Mouse (Mus musculus) cortical plate, adult 2 months (tissue): Measurements from ENCODE around the gene Vcan.

ENCODE experiments used
- CTCF ChIP-seq: fragments of 200-500 bp; IDR thresholded peaks from 2 replicates; pipeline ENCODE4 v1.5.1; 2011; ENCODE audit warnings: mild to moderate bottlenecking, control low read depth, low read length; ENCODE audit not compliant: insufficient read depth; ENCODE audit errors: extremely low read depth
- POLR2A ChIP-seq: fragments of 200-500 bp; IDR thresholded peaks from 2 replicates; pipeline ENCODE4 v1.6.1; 2011; ENCODE audit warnings: mild to moderate bottlenecking, low read length, control low read depth; ENCODE audit not compliant: insufficient read depth; ENCODE audit errors: extremely low read depth

DNA sequence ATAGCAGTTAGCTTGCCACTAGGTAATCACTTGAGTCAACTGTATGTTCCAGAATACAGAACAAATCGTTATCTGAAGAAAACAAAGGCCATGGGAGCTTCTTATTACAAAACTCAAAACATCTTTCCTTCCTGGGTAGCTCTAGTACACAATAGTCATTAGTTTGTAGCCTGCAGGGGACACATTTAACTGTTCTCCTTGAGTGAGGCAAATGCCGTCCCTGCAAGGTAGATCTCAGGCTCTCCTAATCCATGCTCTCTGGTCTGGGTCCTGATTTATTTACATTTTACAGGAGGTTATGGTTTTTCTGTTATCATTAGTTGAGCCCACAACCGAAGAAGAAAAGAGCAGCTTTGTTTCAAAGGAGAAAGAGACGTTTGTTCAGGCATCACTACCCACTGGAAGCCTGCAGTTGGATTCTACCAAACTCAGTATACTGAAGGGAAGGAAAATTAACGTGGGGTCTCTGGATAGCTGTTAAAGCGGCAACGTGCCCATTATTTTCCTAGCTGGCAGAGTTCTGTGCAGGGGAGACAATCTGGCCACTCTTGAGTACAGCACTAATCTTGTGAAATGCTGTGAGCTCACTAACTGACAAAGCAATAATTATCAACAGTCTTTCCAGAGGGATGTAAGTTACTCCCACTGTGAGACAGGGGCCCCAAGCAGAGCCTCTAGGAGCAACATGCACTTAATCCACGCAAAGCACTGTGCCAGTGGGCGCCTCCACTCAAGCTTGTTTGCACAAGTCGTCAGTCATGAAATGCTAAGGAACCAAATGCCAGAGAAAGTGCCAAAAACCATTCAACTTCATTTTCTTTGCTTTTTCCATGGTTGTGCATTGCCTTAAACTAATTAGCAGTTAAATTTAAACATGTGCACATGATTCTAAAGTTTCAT, 73.1 kb downstream of the Vcan start:
- TF ChIP-seq CTCF (no peak), POLR2A (no peak)
